Mouse (Mus musculus) gastrocnemius, adult 8-10 months (tissue): ENCODE measurements around the gene Acss1. TPM values are rescaled to one million over a fixed set of nuclear protein-coding genes. Genes with fewer than 3 reads are reported as not detected.

Experiments
- DNase-seq, 2 experiments: peaks; one replicate each; pipeline ENCODE4 v3.0.0; 2022; ENCODE audit warnings: low spot score in 2 of 2
- total RNA-seq, 4 experiments: library from RNA; stranded (reverse); gene quantifications; 2 replicates each; pipeline ENCODE4 v1.2.4; 2022

The Acss1 gene
- total RNA-seq, 4 experiments from 2014 or later: 16.1 to 25.1 (median 18.9) TPM

- DNase-seq: no peak
Measured at GRCm38 (mm10) chr2:150576256-150576655, 92.0 kb downstream of the Acss1 start.

GRCm38 (mm10) chr2:150572463-150572862, 95.8 kb downstream of the Acss1 start:
- no peak for DNase-seq

GRCm38 (mm10) chr2:150570761-150571160, 97.5 kb downstream of the Acss1 start:
- DNase-seq: no peak

GRCm38 (mm10) chr2:150569847-150570590, 98.3 kb downstream of the Acss1 start, which contains the start of gene Cst7:
TSS of gene Cst7 (plus strand) at chr2:150570415.
- DNase-seq: no peak

Other genes starting within 250 kb of the Acss1 start
- 1 to 10 TPM; 1.8 to 2.2 (median 2.2) TPM for gene Zfp442, start 217.0 kb downstream of the Acss1 start, total RNA-seq
- not detected for gene Zfp345, start 183.4 kb downstream of the Acss1 start, total RNA-seq
- gene Cst7, start 98.1 kb downstream of the Acss1 start, total RNA-seq: under 1 TPM in 1 of 4 experiments, not detected in 3; 0.40 TPM
- 10 to 100 TPM; 17.2 to 19.3 (median 18.1) TPM for gene Apmap, start 59.9 kb downstream of the Acss1 start, total RNA-seq
- gene Vsx1, start 20.9 kb upstream of the Acss1 start, total RNA-seq: not detected
- gene Entpd6, start 80.5 kb upstream of the Acss1 start, total RNA-seq: 1 to 10 TPM; 8.7 to 9.9 (median 9.0) TPM
- 1 to 10 TPM; 3.1 to 5.0 (median 3.9) TPM for gene Pygb, start 118.2 kb upstream of the Acss1 start, total RNA-seq
- gene Abhd12, start 236.2 kb upstream of the Acss1 start, total RNA-seq: 10 to 100 TPM; 22.0 to 27.5 (median 25.7) TPM
- 1 to 10 TPM; 1.6 to 2.7 (median 1.9) TPM for gene Gins1, start 236.9 kb upstream of the Acss1 start, total RNA-seq